In genomic region chr2:181133837-181134590, GRCm38 (mm10) we compare ENCODE assay signal across 8 mouse cellular contexts. TPM values are rescaled to one million over a fixed set of nuclear protein-coding genes. Genes with fewer than 3 reads are reported as not detected.
DNase-seq lines count a peak whose midpoint lies in the region; ATAC-seq and TF ChIP-seq lines count a peak whose summit lies in the region.

No protein-coding gene starts in this region.

- no peaks in the 10 kb centered on the region for H3K36me3 ChIP-seq in heart, embryonic 13.5 days
- no peaks in the 10 kb centered on the region for H3K36me3 ChIP-seq in ES-E14 (ENCODE audit: control insufficient read depth, insufficient read depth, low read length, poor library complexity, severe bottlenecking)
- no peaks in the 10 kb centered on the region for H3K36me3 ChIP-seq in embryonic facial prominence, embryonic 14.5 days (ENCODE audit: control insufficient read depth, insufficient read depth, low read length)
- no peaks in the 10 kb centered on the region for H3K36me3 ChIP-seq in limb, embryonic 14.5 days (ENCODE audit: control insufficient read depth, insufficient read depth, low read length)

- H3K9ac ChIP-seq in heart, embryonic 13.5 days = no peak overlapping the region
- peak overlapping the region; percentile 85 for H3K9ac ChIP-seq in ES-E14 (ENCODE audit: insufficient read depth, low read depth, low read length, poor library complexity, severe bottlenecking)
- H3K9ac ChIP-seq in embryonic facial prominence, embryonic 14.5 days (ENCODE audit: low read depth, low read length) = peak overlapping the region; percentile 34; the same call in 1 of the 2 replicates
- no peak overlapping the region for H3K9ac ChIP-seq in limb, embryonic 14.5 days (ENCODE audit: low read depth, low read length, severe bottlenecking)

- no peak for DNase-seq in heart, adult 8-10 months (ENCODE audit: low spot score)
- DNase-seq in ES-E14 (ENCODE audit: low read depth, low spot score) = no peak
- no peak for DNase-seq in embryonic facial prominence, embryonic 14.5 days (ENCODE audit: low spot score)
- DNase-seq in limb, embryonic 14.5 days (ENCODE audit: low spot score) = no peak
- no peak for DNase-seq in ovary, adult 18-20 months (ENCODE audit: low spot score)
- DNase-seq in left cerebral cortex, adult 8-10 months (ENCODE audit: low spot score in 2 of 2) = no peak

- 6% methylated on average over 21 of the region's 22 CpGs for WGBS in heart, embryonic 13.5 days
- WGBS in embryonic facial prominence, embryonic 14.5 days = 14% methylated on average over 13 of the region's 22 CpGs
- WGBS in limb, embryonic 14.5 days = 7% methylated on average over 22 of the region's 22 CpGs

- peaks cover 99% of the 10 kb centered on the region for H3K27me3 ChIP-seq in heart, embryonic 13.5 days (replicated peaks)
- peaks cover 61% of the 10 kb centered on the region for H3K27me3 ChIP-seq in embryonic facial prominence, embryonic 14.5 days (replicated peaks; ENCODE audit: control insufficient read depth, insufficient read depth, low read length)
- peaks cover 39% of the 10 kb centered on the region for H3K27me3 ChIP-seq in limb, embryonic 14.5 days (ENCODE audit: control insufficient read depth, insufficient read depth, low read length)

- no peak for TF ChIP-seq POLR2A in limb, embryonic 14.5 days (IDR thresholded peaks at IDR 0.05; ENCODE audit: borderline replicate concordance, extremely low read depth, insufficient read depth, insufficient read length)

- peak overlapping the region; percentile 54 for H3K4me3 ChIP-seq in heart, embryonic 13.5 days
- H3K4me3 ChIP-seq in ES-E14 (ENCODE audit: insufficient read depth in 1 of 2, low read depth in 1 of 2, low read length in 2 of 2, poor library complexity in 1 of 2, severe bottlenecking in 1 of 2) = peak overlapping the region; percentile 88
- H3K4me3 ChIP-seq in embryonic facial prominence, embryonic 14.5 days (ENCODE audit: low read depth, low read length) = peak overlapping the region; percentile 48
- H3K4me3 ChIP-seq in limb, embryonic 14.5 days (replicated peaks; ENCODE audit: low read length) = peak overlapping the region; percentile 38

- ATAC-seq in heart, embryonic 13.5 days (ENCODE audit: extremely low read depth, insufficient number of reproducible peaks, low FRiP score, low TSS enrichment) = no peak
- no peak; the same call in 1 of the 2 replicates for ATAC-seq in embryonic facial prominence, embryonic 14.5 days (ENCODE audit: low read depth)
- ATAC-seq in limb, embryonic 14.5 days (ENCODE audit: low FRiP score, low read depth) = no peak
- no peak for ATAC-seq in monocyte, adult 5-6 weeks (replicated peaks; ENCODE audit: insufficient number of reproducible peaks, low FRiP score, low TSS enrichment, poor library complexity, severe bottlenecking)

- H3K4me2 ChIP-seq in heart, embryonic 13.5 days = peak overlapping the region; percentile 75
- peak overlapping the region; percentile 75 for H3K4me2 ChIP-seq in embryonic facial prominence, embryonic 14.5 days (ENCODE audit: low read depth, low read length)
- peak overlapping the region; percentile 56 for H3K4me2 ChIP-seq in limb, embryonic 14.5 days (replicated peaks; ENCODE audit: low read depth, low read length, severe bottlenecking)

- H3K4me1 ChIP-seq in heart, embryonic 13.5 days = peaks cover 12% of the 10 kb centered on the region
- peaks cover 0 to 5% of the 10 kb centered on the region in 2 experiments; a peak in 1 of 4 replicates for H3K4me1 ChIP-seq in ES-E14 (ENCODE audit: control insufficient read depth in 2 of 2, insufficient read depth in 2 of 2, low read length in 2 of 2, poor library complexity in 1 of 2)
- H3K4me1 ChIP-seq in embryonic facial prominence, embryonic 14.5 days (ENCODE audit: control insufficient read depth, insufficient read depth, low read length) = peaks cover 3% of the 10 kb centered on the region; the same call in 1 of the 2 replicates
- peaks cover 6% of the 10 kb centered on the region for H3K4me1 ChIP-seq in limb, embryonic 14.5 days (ENCODE audit: control insufficient read depth, insufficient read depth, low read length)

- no peaks in the 10 kb centered on the region for H3K9me3 ChIP-seq in heart, embryonic 13.5 days
- H3K9me3 ChIP-seq in ES-E14 (ENCODE audit: control insufficient read depth, insufficient read depth, low read depth, low read length) = no peaks in the 10 kb centered on the region
- no peaks in the 10 kb centered on the region for H3K9me3 ChIP-seq in embryonic facial prominence, embryonic 14.5 days (ENCODE audit: control insufficient read depth, low read length)
- H3K9me3 ChIP-seq in limb, embryonic 14.5 days (ENCODE audit: control insufficient read depth, low read length) = no peaks in the 10 kb centered on the region

- no peak overlapping the region for H3K27ac ChIP-seq in heart, embryonic 13.5 days (replicated peaks)
- no peak overlapping the region for H3K27ac ChIP-seq in ES-E14 (ENCODE audit: insufficient read depth, low read depth, low read length, poor library complexity, severe bottlenecking)
- no peak overlapping the region for H3K27ac ChIP-seq in embryonic facial prominence, embryonic 14.5 days (replicated peaks; ENCODE audit: low read depth, low read length)
- H3K27ac ChIP-seq in limb, embryonic 14.5 days (replicated peaks; ENCODE audit: low read depth, low read length) = no peak overlapping the region

- in situ Hi-C loops in ES-E14 (cut with MboI; ENCODE audit: low sequenced_read_pairs in 2 of 2, unreplicated experiment in 2 of 2) = no loop called here

TF ChIP-seq in ES-E14, 5 proteins besides CTCF, POLR2A, EP300 and RAD21:
- TF ChIP-seq HCFC1 (IDR thresholded peaks at IDR 0.05; ENCODE audit: borderline replicate concordance, insufficient read depth, low read length) (no peak), MAFK (IDR thresholded peaks at IDR 0.05; ENCODE audit: insufficient read depth, low read depth, low read length) (no peak), ZNF384 (IDR thresholded peaks at IDR 0.05; ENCODE audit: low read depth, low read length) (no peak), CHD2 (IDR thresholded peaks at IDR 0.05; ENCODE audit: low read depth, low read length) (no peak), ZC3H11A (IDR thresholded peaks at IDR 0.05; ENCODE audit: borderline replicate concordance, low read depth, low read length) (no peak)

RNA-seq across cellular contexts. Expression of gene Kcnq2, which starts 1.1 kb away (rescaled TPM):
- 0.19 TPM in 2 replicates for polyA plus RNA-seq in heart, embryonic 13.5 days (2015; fragmentation: Nextera tagmentation; extraction: Ambion mirVana)
- total RNA-seq in heart, adult 8-10 months (2022) = under 1 TPM in 3 of 4 experiments, not detected in 1; 0.06 to 0.12 (median 0.09) TPM
- total RNA-seq in ES-E14 (2012; rRNA removed) = 4.6 and 11.6 TPM in 2 replicates
- polyA plus RNA-seq in embryonic facial prominence, embryonic 14.5 days (2014; fragmentation: Nextera tagmentation; extraction: Ambion mirVana) = 2.1 and 2.6 TPM in 2 replicates
- 0.28 and 0.38 TPM in 2 replicates for polyA plus RNA-seq in limb, embryonic 14.5 days (2012; rRNA removed)
- 0.14 TPM in 1 of 2 replicates, not detected in the other for polyA plus RNA-seq in limb, embryonic 14.5 days (2014; fragmentation: Nextera tagmentation; extraction: Ambion mirVana)
- not detected in 3 replicates for total RNA-seq in monocyte, adult 5-6 weeks (2017)
- 100 to 1,000 TPM; 231 to 254 (median 236) TPM for total RNA-seq in left cerebral cortex, adult 8-10 months (2022)

RNA-seq across cellular contexts. Expression of gene Eef1a2, which starts 22.8 kb away (rescaled TPM):
- 7.8 and 9.7 TPM in 2 replicates for polyA plus RNA-seq in heart, embryonic 13.5 days (2015; fragmentation: Nextera tagmentation; extraction: Ambion mirVana)
- 1,000 to 10,000 TPM; 1,613 to 1,715 (median 1,670) TPM for total RNA-seq in heart, adult 8-10 months (2022)
- total RNA-seq in ES-E14 (2012; rRNA removed) = 0.76 and 0.95 TPM in 2 replicates
- polyA plus RNA-seq in embryonic facial prominence, embryonic 14.5 days (2014; fragmentation: Nextera tagmentation; extraction: Ambion mirVana) = 0.76 and 1.0 TPM in 2 replicates
- 0.10 and 0.29 TPM in 2 replicates for polyA plus RNA-seq in limb, embryonic 14.5 days (2012; rRNA removed)
- not detected in 2 replicates for polyA plus RNA-seq in limb, embryonic 14.5 days (2014; fragmentation: Nextera tagmentation; extraction: Ambion mirVana)
- not detected in 3 replicates for total RNA-seq in monocyte, adult 5-6 weeks (2017)
- total RNA-seq in left cerebral cortex, adult 8-10 months (2022) = 1,000 to 10,000 TPM; 1,221 to 1,269 (median 1,259) TPM

RNA-seq across cellular contexts. Expression of gene Ppdpf, which starts 53.0 kb away (rescaled TPM):
- polyA plus RNA-seq in heart, embryonic 13.5 days (2015; fragmentation: Nextera tagmentation; extraction: Ambion mirVana) = 180 and 188 TPM in 2 replicates
- total RNA-seq in heart, adult 8-10 months (2022) = 10 to 100 TPM; 45.3 to 54.3 (median 52.4) TPM
- 67.1 and 71.8 TPM in 2 replicates for total RNA-seq in ES-E14 (2012; rRNA removed)
- 269 and 288 TPM in 2 replicates for polyA plus RNA-seq in embryonic facial prominence, embryonic 14.5 days (2014; fragmentation: Nextera tagmentation; extraction: Ambion mirVana)
- 148 and 220 TPM in 2 replicates for polyA plus RNA-seq in limb, embryonic 14.5 days (2012; rRNA removed)
- 294 and 354 TPM in 2 replicates for polyA plus RNA-seq in limb, embryonic 14.5 days (2014; fragmentation: Nextera tagmentation; extraction: Ambion mirVana)
- total RNA-seq in monocyte, adult 5-6 weeks (2017) = 68.9 to 87.3 TPM (median 84.2 TPM) in 3 replicates
- total RNA-seq in left cerebral cortex, adult 8-10 months (2022) = 10 to 100 TPM; 73.1 to 84.3 (median 75.9) TPM

Comparison
In these comparisons a context has a peak if more than half of its experiments do, and no peak if none do; other contexts are left out.
1. H3K4me3 ChIP-seq: peak in every context shown above with its lines; median percentile 88 in ES-E14; 54 in heart, embryonic 13.5 days; 48 in embryonic facial prominence, embryonic 14.5 days; 38 in limb, embryonic 14.5 days.
2. H3K9ac ChIP-seq: peak in ES-E14 (single experiment) and embryonic facial prominence, embryonic 14.5 days (single experiment); none in heart, embryonic 13.5 days (single experiment) and limb, embryonic 14.5 days (single experiment).
3. RNA of gene Kcnq2, which starts 1.1 kb away (total RNA-seq): 231 to 254 TPM in left cerebral cortex, adult 8-10 months; 4.6 to 11.6 TPM in ES-E14, 0.06 to 0.12 TPM in heart, adult 8-10 months and not detected in monocyte, adult 5-6 weeks; every median in the first group is over 10 times any median in the second.
4. RNA of gene Eef1a2, which starts 22.8 kb away (total RNA-seq): 1,613 to 1,715 TPM in heart, adult 8-10 months and 1,221 to 1,269 TPM in left cerebral cortex, adult 8-10 months; 0.76 to 0.95 TPM in ES-E14 and not detected in monocyte, adult 5-6 weeks; every median in the first group is over 100 times any median in the second.
5. Peak in every context shown above with its lines, with median percentiles within 50 percentile points of each other: H3K4me2 ChIP-seq.